Mouse (Mus musculus) forebrain, postnatal 0 days (tissue): ENCODE measurements around the gene Gpr137c. TPM values are rescaled to one million over a fixed set of nuclear protein-coding genes. Genes with fewer than 3 reads are reported as not detected.

ENCODE experiments used
- ATAC-seq: fragments of 200-750 bp; cut with Nextera tagmentation; 2 replicates; pipeline ENCODE4 v1.8.0; 2017; ENCODE audit warnings: mild to moderate bottlenecking, moderate library complexity
- DNase-seq: peaks from one replicate; pipeline ENCODE4 v3.0.0-alpha.2; 2015
- H3K27ac ChIP-seq: fragments of 300-500 bp; sonication (generic); 2 replicates; pipeline ENCODE4 v1.5.1; 2014; ENCODE audit warnings: low read depth, mild to moderate bottlenecking, antibody characterized with exemption, low read length, moderate library complexity, mixed read lengths
- H3K27me3 ChIP-seq: fragments of 300-500 bp; sonication (generic); 2 replicates; pipeline ENCODE4 v1.6.1; 2014; ENCODE audit warnings: mild to moderate bottlenecking, low read length, mixed read lengths; ENCODE audit not compliant: insufficient read depth
- H3K36me3 ChIP-seq: fragments of 300-500 bp; sonication (generic); 2 replicates; pipeline ENCODE4 v1.6.1; 2014; ENCODE audit warnings: mild to moderate bottlenecking, moderate library complexity; ENCODE audit not compliant: insufficient read depth
- H3K4me1 ChIP-seq: fragments of 300-500 bp; sonication (generic); 2 replicates; pipeline ENCODE4 v1.6.1; 2014; ENCODE audit warnings: antibody characterized with exemption; ENCODE audit not compliant: insufficient read depth
- H3K4me2 ChIP-seq: fragments of 300-500 bp; sonication (generic); 2 replicates; pipeline ENCODE4 v1.6.1; 2014; ENCODE audit warnings: low read depth, mild to moderate bottlenecking, moderate library complexity
- H3K4me3 ChIP-seq: fragments of 300-500 bp; sonication (generic); 2 replicates; pipeline ENCODE4 v1.5.1; 2014; ENCODE audit warnings: low read depth, low read length, mixed read lengths
- H3K9ac ChIP-seq: fragments of 300-500 bp; sonication (generic); 2 replicates; pipeline ENCODE4 v1.6.1; 2014; ENCODE audit warnings: mild to moderate bottlenecking
- H3K9me3 ChIP-seq: fragments of 300-500 bp; sonication (generic); 2 replicates; pipeline ENCODE4 v1.6.1; 2016; ENCODE audit warnings: low read length
- CTCF ChIP-seq: sonication (generic); IDR thresholded peaks from 2 replicates; pipeline ENCODE4 v1.5.1; 2016; ENCODE audit warnings: antibody characterized with exemption, control low read depth, low read depth
- WGBS: fragments of 180-500 bp; shearing (Covaris S2); extraction: QIAGEN DNeasy Blood & Tissue Kit; methylation state at CpG from one replicate; pipeline ENCODE4 v1.1.7; 2014; 5-methylcytosine and 5-hydroxymethylcytosine counted together
- polyA plus RNA-seq: library from polyadenylated mRNA; unstranded; fragments of >200 nt; fragmentation: Nextera tagmentation; extraction: Ambion mirVana; gene quantifications from 2 replicates; pipeline ENCODE4 v1.2.1, GENCODE M21; 2015
- total RNA-seq: library from RNA; depleted of rRNA; stranded (reverse); fragments of >200 nt; gene quantifications from 2 replicates; pipeline ENCODE4 v1.2.3, GENCODE M21; 2014; rRNA removed

Gene Gpr137c
- total RNA-seq = 38.7 and 42.8 TPM in 2 replicates
- polyA plus RNA-seq = 7.2 and 9.4 TPM in 2 replicates

GRCm38 (mm10) chr14:45219281-45220089 is at the start of gene Gpr137c:
Gene Gpr137c (plus strand): TSS chr14:45219717.
- 2% methylated on average over 75 of the region's 86 CpGs for WGBS
- no peaks in the 10 kb centered on the region for H3K9me3 ChIP-seq
- H3K4me2 ChIP-seq = peak within 1 kb of the TSS; percentile 77
- H3K27ac ChIP-seq = peak within 1 kb of the TSS; percentile 97
- H3K4me1 ChIP-seq = peaks cover 13% of the 10 kb centered on the region
- no peak for TF ChIP-seq CTCF
- DNase-seq (peak; percentile 99), ATAC-seq (peak; percentile 98)
- H3K4me3 ChIP-seq = peak within 1 kb of the TSS; percentile 95
- peak within 1 kb of the TSS; percentile 94 for H3K9ac ChIP-seq
- H3K27me3 ChIP-seq = no peaks in the 10 kb centered on the region
- H3K36me3 ChIP-seq = no peaks in the 10 kb centered on the region

GRCm38 (mm10) chr14:45172260-45172659 is 47.3 kb upstream of the Gpr137c start:
- H3K4me3 ChIP-seq = no peak overlapping the region
- H3K4me1 ChIP-seq = no peaks in the 10 kb centered on the region
- no peak overlapping the region for H3K4me2 ChIP-seq
- H3K36me3 ChIP-seq = no peaks in the 10 kb centered on the region
- no peak for DNase-seq
- H3K9me3 ChIP-seq = no peaks in the 10 kb centered on the region
- no peak overlapping the region for H3K27ac ChIP-seq
- H3K9ac ChIP-seq = no peak overlapping the region
- ATAC-seq = no peak
- no peak for TF ChIP-seq CTCF
- over 99% methylated on average over 5 of the region's 5 CpGs for WGBS
- H3K27me3 ChIP-seq = no peaks in the 10 kb centered on the region

- ATAC-seq (no peak), DNase-seq (no peak)
- no peaks in the 10 kb centered on the region for H3K36me3 ChIP-seq
- H3K9ac ChIP-seq = no peak overlapping the region
- no peaks in the 10 kb centered on the region for H3K4me1 ChIP-seq
- no peaks in the 10 kb centered on the region for H3K9me3 ChIP-seq
- 71% methylated on average over 14 of the region's 14 CpGs for WGBS
- no peak overlapping the region for H3K4me2 ChIP-seq
- no peak overlapping the region for H3K4me3 ChIP-seq
- H3K27me3 ChIP-seq = no peaks in the 10 kb centered on the region
- no peak for TF ChIP-seq CTCF
- H3K27ac ChIP-seq = no peak overlapping the region
Measured at GRCm38 (mm10) chr14:45175012-45175740, 44.3 kb upstream of the Gpr137c start.

DNA sequence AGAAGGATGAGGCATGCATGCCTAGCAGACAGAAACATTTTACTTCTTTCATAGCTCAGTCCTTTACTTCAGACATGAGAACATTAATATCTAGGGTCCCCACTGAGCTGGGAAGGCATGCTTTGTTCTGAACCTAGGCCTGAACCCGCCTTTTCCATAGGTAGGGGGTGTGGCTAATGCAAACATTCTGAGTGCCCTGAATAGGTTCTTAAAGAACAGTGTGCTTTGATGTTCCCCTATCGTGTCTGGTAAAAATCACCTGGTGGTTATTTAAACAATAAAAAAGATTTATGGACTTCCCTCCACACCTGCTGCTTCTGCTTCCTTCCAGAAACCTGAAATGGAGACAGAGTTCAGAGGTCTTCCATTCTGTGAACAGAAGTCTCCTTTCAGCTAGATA is 40.3 kb upstream of the Gpr137c start:
- no peak overlapping the region for H3K27ac ChIP-seq
- H3K27me3 ChIP-seq = no peaks in the 10 kb centered on the region
- ATAC-seq = no peak
- no peaks in the 10 kb centered on the region for H3K4me1 ChIP-seq
- no peak overlapping the region for H3K4me2 ChIP-seq
- H3K9ac ChIP-seq = no peak overlapping the region
- H3K4me3 ChIP-seq = no peak overlapping the region
- peaks cover 6% of the 10 kb centered on the region for H3K36me3 ChIP-seq
- no peaks in the 10 kb centered on the region for H3K9me3 ChIP-seq
- no peak for TF ChIP-seq CTCF
- 74% methylated on average over 2 of the region's 2 CpGs for WGBS
- no peak for DNase-seq

GRCm38 (mm10) chr14:45179606-45180005 is 39.9 kb upstream of the Gpr137c start:
- ATAC-seq (no peak), DNase-seq (no peak)
- no peak overlapping the region for H3K4me2 ChIP-seq
- TF ChIP-seq CTCF = no peak
- H3K9me3 ChIP-seq = no peaks in the 10 kb centered on the region
- H3K4me1 ChIP-seq = no peaks in the 10 kb centered on the region
- H3K27me3 ChIP-seq = no peaks in the 10 kb centered on the region
- no peak overlapping the region for H3K4me3 ChIP-seq
- no peak overlapping the region for H3K27ac ChIP-seq
- no peak overlapping the region for H3K9ac ChIP-seq
- 96% methylated on average over 2 of the region's 2 CpGs for WGBS
- H3K36me3 ChIP-seq = peaks cover 6% of the 10 kb centered on the region

GRCm38 (mm10) chr14:45181611-45182010 is 37.9 kb upstream of the Gpr137c start:
- no peak for TF ChIP-seq CTCF
- WGBS = 88% methylated on average over 4 of the region's 4 CpGs
- no peaks in the 10 kb centered on the region for H3K4me1 ChIP-seq
- no peaks in the 10 kb centered on the region for H3K9me3 ChIP-seq
- DNase-seq = no peak
- no peaks in the 10 kb centered on the region for H3K27me3 ChIP-seq
- no peak overlapping the region for H3K9ac ChIP-seq
- ATAC-seq = no peak
- H3K4me3 ChIP-seq = no peak overlapping the region
- H3K36me3 ChIP-seq = peaks cover 6% of the 10 kb centered on the region
- no peak overlapping the region for H3K27ac ChIP-seq
- H3K4me2 ChIP-seq = no peak overlapping the region

DNA sequence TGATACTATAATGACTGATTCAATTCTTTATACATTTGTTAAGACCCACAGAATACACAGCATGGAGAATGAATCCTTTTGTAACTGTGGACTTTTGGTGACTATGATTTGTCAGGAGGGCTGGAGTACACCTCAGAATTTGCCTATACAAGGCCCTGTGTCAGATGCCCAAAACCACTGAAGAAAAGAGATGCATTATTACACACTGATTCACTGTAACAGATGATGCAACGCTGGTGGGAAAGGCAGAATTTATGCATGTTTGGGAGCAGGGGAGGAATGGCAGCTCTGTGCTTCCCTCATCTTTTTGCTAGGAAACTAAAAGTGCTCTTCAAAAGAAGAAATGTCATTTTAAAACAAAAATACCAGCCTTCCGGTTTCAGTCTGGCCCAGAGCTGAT is 28.5 kb upstream of the Gpr137c start:
- DNase-seq (no peak), ATAC-seq (no peak)
- Histone ChIP-seq H3K4me2 (no peak overlapping the region), H3K4me3 (no peak overlapping the region), H3K27ac (no peak overlapping the region), H3K9me3 (no peaks in the 10 kb centered on the region), H3K9ac (no peak overlapping the region), H3K4me1 (no peaks in the 10 kb centered on the region), H3K36me3 (0 out of 2 replicates have a peak, but pooled peaks cover 2% of the 10 kb centered on the region), H3K27me3 (no peaks in the 10 kb centered on the region)
- 75% methylated on average over 2 of the region's 2 CpGs for WGBS
- no peak for TF ChIP-seq CTCF
